Mouse (Mus musculus) neutrophil, adult 5-6 weeks (primary cell): ENCODE results near the gene Zbtb22. TPM values are rescaled to one million over a fixed set of nuclear protein-coding genes. Genes with fewer than 3 reads are reported as not detected.
"Not testable (repeated sequence)": the region's sequence is repeated elsewhere in the genome, so short reads cannot be mapped to it uniquely, and the experiment has no call there.

Experiments
- ATAC-seq: fragments of 151-379, 151-347 bp; 2 replicates; pipeline ENCODE4 v1.8.0; 2017; ENCODE audit warnings: mild to moderate bottlenecking, moderate TSS enrichment; ENCODE audit not compliant: insufficient number of reproducible peaks, poor library complexity, low FRiP score, severe bottlenecking; ENCODE audit errors: extremely low read depth
- total RNA-seq: library from RNA; stranded (forward); fragments of 200-1000 nt; gene quantifications from 2 replicates; pipeline ENCODE4 v1.2.3, GENCODE M21; 2017

Gene Zbtb22
- total RNA-seq, 1 experiment from 2014 or later: 41.3 TPM

DNA sequence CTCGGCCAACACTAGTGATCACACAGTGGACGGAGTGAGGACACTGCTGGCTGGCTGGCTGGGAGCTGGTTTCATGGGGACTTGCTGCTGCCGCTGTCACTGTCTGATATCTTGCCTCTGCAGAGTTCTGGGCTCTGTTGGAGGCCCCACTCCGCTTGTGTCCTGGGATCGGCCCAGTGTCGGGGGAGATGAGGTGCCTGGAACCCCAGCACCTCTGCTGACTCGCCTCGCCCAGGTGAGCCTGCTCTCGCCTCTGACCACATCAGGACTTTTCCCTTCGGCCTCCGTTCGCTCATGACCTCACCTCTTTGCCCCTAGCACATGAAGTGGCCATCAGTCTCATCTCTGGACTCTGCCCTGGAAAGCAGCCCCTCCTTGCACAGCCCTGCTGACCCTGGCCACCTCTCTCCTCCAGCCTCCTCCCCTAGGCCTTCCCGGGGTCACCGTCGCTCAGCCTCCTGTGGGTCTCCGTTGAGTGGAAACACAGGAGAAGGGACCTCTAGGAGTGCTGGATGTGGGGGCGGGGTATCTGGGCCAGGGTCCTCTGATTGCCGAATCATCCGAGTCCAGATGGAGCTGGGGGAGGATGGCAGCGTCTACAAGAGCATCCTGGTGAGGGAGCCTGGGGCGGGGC, 19.8 kb downstream of the Zbtb22 start:
- no peak for ATAC-seq

DNA sequence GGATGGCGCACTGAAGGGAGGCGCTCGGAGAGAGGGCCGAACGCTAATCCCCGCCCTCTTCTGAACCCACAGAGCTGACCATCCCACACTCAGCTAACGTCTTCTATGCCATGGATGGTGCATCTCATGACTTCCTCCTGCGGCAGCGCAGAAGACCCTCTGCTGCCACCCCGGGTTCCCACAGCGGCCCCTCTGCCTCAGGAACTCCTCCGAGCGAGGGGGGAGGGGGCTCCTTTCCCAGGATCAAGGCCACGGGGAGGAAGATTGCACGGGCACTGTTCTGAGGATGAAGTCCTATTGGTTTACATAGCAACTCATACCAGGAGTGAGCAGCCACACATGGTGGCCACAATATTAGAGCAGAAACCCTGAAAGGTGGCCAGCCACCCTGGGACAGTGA, 21.3 kb downstream of the Zbtb22 start:
- ATAC-seq: no peak

DNA sequence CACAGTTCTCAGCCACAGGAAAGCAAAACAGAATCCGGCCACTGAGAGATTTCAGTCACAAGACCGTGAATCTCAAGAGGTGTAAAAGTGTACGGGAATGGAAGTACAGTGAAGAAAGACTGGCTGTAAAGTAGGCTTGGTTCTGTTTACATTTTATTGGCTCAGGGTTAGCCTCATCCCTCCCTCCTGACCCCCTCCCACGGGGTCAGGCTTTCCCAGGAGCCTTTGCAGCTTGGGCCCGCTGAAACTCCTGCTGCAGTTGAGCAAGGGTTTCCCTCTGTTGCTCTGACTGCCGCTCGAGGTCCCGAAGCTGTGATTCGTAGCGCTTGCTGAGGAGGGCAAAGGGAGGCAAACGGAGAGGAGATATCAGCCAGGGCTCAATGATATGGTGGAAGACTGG, 23.1 kb downstream of the Zbtb22 start:
- ATAC-seq: no peak

DNA sequence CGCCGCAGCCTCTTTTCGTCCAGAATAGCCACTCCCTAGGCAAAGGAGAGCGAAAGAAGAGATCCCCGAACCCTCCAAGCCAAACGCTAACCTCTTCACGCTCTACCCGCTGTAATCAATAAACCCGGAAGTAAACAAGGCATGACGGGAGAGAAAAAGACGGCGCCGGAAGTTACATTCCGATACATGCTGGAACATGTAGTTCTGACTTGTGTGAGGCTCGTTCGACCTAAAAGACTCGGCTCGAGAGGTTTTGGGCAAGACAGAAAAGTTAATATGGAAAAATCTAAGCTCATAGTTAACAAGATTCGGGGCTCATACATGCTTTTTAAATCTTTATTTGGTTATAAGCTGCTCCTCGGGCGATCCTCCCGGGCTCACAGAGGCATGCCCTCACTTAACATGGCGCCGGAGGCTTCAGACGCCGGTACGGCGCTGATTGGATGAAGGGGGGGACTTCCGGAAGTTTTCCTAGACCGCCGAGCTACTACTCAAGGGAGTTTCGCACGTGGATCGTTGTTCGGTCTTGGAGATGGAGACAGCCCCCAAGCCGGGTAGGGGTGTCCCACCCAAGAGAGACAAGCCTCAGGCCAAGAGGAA, 24.6 kb downstream of the Zbtb22 start, which contains the start of the genes Pfdn6 and Wdr46:
Pfdn6 (minus strand) TSS at position 138 of the 600 bp plus-strand sequence.
Wdr46 (plus strand) TSS at position 455 of the 600 bp plus-strand sequence.
- ATAC-seq: peak; percentile 81

DNA sequence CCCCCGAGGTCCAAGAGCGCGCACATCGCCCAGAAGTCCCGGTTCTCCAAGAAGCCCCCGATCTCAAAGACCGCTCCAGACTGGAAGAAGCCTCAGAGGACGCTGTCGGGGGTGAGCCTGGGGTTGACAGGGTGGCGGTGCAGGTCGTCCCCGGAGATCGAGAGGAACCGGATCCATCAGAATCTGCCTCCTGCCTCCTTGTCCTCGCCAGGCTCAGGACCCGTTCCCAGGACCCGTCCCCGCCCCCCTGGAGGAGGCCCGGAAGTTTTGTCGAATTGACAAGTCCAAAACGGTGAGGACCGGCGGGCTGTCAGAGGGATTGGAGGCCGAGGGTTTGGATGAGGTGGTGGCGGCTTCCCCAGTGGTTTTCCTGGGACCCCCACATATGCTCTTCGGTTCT, 25.3 kb downstream of the Zbtb22 start:
- no peak for ATAC-seq

DNA sequence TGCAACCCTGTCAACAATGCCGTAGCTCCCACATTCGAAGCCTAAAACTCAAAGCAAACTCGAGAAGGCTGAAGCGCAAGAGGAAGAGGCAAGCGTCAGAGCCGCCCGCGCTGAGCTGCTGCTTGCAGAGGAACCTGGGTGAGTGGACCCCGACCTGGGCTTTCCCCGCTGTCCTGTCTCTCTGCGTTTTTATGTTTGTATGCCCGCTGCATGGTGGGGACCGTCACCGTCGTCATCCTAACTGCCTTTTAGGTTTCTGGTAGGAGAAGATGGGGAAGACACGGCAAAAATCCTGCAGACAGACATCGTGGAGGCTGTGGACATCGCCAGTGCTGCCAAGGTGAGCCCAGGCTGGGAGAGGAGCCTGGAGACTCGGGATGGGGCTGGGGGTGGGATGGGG, 25.7 kb downstream of the Zbtb22 start:
- ATAC-seq: no peak

DNA sequence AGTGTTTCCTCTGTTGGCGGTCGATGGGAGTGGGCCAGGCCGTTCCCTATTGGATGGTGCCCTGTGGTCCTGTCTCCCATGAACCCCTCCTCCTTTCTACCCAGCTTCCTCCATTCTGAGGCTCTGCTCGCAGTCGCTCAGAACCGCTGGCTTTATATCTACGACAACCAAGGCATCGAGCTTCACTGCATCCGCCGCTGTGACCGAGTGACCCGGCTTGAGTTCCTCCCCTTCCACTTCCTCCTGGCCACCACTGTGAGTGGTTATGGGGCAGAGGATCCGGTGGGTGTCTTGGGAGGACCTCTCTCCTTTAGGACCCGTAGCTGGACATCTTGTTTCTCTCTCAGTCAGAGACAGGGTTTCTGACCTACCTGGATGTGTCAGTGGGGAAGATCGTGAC, 27.8 kb downstream of the Zbtb22 start:
- no peak for ATAC-seq

DNA sequence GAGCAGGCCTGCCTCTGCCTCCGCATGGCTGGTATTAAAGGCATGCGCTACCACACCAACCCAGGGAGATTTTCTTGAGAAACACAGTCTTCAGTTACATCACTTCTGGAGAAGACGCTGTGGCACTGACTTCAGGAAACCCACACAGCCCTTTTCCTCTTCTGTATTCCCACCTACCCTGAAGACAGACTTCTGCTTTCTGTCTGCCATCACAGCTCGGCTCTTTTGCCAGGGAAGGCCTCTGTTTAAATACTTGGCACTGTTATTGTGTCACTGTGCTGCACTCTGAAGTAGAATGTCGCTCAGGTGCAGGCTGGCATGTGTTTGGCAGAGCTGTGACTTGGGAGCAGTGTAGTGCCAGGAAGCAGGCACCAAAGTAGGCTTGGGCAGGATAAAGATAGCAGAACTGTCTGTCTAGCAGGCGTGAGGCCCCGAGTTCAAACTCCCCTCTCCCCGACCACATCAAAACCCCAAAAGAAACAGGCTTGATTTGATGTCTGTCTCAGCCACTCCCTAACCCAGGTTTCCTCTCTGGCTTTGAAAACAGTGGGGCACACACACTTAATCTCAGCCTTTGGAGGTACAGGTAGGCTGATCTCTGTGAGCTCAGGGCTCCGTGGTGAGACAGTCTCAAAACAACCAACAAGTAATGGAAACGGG, 31.9 kb downstream of the Zbtb22 start:
- ATAC-seq: no peak

DNA sequence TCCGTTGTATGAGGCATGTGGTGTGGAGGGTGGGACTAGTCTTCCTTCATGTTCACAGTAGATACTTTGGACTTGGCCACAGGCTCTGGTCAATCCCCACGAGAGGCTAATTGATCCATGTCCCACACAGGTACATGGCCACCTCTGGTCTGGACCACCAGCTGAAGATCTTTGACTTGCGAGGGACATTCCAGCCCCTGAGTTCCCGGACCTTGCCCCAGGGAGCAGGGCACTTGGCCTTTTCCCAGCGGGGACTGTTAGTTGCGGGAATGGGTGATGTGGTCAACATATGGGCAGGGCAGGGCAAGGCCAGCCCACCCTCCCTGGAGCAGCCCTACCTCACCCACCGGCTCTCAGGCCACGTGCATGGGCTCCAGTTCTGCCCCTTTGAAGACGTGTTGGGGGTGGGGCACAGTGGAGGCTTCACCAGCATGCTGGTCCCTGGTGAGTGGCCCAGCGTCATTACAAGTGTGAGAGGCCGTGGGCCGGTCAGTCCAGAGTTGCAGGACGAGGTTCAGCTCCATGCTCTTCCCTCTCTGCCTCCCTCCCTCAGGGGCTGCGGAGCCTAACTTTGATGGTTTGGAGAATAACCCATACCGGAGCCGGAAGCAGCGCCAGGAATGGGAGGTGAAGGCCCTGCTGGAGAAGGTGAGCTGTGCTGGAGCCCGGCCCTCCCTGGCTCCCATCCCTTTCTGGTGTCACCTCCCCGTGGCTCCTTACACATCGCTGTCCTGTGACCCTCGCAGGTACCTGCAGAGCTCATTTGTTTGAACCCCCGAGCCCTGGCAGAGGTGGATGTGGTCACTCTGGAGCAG, 32.6 kb downstream of the Zbtb22 start:
- no peak for ATAC-seq

DNA sequence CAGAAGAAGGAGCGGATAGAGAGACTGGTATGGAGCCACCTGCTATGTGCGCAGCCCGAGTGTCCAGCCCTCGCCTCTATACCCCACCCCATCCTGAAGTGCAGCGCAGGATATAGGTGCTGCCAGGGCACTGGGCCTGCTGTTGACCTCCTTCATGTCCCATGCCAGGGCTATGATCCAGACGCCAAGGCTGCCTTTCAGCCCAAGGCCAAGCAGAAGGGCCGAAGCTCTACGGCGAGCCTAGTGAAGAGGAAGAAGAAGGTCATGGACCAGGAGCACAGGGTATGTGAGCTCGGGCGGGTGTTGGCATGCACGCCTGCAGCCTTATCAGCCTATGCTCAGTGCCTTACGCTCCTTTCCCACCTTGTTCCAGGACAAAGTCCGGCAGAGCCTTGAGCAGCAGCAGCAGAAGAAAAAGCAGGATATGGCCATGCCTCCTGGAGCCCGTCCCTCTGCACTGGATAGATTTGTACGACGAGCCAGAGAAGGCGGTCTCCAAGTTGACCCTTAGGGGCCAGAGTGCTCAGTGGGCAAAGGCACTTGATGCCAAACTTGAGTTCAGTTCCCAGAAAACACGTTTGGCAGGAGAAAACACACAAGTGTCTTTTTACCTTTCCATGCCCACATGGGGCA, 33.3 kb downstream of the Zbtb22 start:
- ATAC-seq: no peak

DNA sequence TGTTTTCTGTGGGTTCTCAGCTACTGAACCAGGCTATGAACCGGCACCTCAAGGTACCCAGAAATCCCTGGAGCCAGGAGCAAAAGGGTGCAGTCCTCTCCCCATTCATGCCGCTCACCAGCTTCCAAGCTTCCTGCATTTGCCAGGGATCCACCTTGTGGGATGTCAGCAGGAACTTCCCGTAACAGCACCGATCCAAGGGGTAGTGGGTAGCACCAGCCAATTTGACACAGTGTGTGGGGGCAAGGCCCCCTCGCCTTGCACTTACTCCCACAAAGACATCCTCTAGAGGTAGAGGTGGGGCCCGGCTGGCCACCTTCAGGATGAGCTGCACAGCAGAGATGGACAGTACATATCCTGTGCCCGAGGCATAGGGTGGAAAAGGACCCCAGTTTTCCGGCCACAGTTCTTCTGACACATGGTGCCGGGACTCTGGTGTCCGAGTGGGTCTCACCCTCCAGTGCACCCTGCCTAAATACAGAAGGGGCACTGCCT, 34.5 kb downstream of the Zbtb22 start:
- no peak for ATAC-seq

DNA sequence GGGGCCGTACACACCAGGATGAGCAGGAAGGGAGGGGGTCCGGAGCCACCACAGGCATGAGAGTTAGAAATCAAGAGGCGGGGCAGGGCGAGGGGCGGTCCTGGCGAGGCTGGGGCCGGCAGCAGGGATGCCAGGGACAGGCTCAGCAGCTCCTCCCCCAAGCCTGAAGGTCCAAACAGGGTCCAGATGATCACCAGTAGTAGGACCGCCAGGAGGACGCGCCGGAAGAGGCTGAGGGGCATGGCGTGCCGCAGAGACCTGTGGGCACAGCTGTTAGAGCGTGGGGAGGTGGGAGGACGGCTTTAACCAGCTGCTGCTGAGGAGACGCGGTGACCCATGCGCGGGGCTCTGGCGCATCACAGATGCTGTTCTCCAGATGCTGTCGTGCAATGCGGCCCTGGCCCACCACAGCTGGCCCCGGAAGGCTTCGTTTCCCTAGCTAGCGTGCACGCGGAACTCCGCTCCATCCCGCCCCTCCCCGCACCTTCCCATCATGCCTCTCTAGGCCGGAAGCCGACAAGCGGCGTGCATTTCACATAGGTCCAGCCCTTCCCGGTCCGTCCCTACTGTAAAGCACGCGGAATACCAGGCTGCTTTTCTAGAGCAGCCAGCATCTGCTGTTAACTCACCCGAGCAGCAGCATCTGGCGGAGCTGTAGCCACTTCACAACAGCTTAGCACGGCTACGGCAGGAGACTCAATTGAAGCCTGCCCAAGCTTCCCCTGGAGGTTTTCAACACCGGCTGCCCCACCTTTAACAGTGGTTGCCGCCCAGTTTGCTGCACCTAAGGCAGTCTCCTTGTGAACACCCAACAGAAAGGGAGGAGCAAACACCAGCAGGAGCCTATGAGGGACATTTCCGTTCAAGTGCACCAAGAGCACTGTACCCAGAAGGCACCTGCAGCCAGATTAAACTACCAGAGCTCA, 35.6 kb downstream of the Zbtb22 start, which contains the start of gene B3galt4:
B3galt4 (minus strand) TSS at position 468 of the 926 bp plus-strand sequence.
- ATAC-seq: peak; percentile 27; the same call in 1 of the 2 replicates

DNA sequence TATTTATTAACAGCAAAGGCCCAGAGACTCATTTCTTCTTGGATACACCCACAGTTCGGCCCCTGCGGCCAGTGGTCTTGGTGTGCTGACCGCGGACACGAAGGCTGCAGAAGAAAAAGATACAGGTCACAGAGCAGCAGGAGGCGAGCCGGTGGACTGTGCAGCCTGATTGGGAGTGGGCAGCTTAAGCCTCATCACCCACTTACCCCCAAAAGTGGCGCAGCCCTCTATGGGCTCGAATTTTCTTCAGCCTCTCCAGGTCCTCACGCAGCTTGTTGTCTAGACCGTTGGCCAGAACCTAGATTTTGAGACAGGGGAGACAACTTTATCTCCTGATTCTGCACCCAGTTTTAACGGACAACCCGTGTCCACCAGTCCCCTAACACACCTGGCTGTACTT, 36.3 kb downstream of the Zbtb22 start:
- ATAC-seq: not testable (repeated sequence)

DNA sequence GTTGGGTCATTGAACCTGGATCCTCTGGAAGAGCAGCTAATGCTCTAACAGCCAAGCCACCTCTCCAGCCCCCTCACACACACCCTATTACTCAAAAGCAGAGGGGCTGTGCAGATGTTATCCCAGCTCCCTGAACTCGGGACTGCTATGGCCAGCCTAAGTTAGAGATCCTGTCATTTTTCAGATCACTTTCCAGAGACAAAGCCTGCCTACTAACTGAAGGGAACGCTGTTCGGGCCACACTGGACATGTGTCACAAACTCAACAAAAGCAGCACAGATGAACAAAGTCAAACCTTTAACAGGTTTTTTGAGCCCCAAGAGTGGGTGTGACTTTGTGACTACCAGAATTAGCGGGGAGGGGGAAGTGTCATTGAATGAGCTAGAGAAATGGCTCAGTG, 37.2 kb downstream of the Zbtb22 start:
- ATAC-seq: no peak

DNA sequence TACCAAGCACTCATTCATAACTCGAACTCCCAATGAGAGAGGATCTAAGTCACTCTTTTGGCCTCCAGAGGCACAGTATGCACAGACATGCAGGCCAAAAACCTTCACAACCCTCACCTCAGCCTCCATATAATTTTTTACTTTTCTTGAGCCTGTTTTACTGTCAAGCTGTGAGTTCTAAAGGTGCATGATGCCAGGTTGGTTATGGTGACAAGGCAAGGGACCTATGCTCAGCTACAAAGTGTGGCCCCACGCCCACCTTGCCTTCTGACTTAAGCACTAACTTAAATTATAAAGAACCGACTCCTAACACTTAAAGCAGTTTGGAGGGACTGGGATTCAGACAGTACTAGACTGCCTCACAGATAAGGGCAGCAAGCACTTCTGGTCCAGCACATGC, 37.6 kb downstream of the Zbtb22 start:
- ATAC-seq: no peak

DNA sequence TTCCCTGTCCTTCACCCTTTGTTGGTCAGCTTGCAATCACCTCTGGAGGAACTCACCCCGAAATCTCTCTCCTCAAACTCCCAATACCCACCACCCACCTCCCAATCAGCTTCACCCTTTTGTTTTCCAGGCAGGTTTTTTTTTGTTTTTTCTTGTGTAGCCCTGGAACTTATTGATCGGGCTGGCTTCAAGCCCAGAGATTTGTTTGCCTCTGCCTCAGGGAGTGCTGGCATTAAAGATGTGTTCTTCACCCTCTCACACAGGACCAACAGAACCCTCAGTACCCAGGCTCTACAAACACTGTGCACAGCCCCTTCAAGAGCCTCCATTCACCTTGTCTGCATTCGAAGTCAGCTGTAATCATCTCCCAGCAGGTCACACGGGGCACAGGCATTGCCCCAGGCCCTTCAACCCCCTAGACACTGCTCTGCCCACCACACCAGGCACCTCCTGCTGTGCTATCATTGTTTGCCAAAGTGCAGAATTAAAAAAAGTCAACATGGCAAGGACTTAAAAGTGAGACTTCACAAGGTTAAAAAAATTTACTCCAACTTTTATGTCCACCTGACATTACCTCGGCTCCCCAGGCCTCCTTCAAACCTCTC, 38.4 kb downstream of the Zbtb22 start:
- ATAC-seq: no peak
